In genomic region chr1:44803594-44804372, GRCm38 (mm10) we compare ENCODE assay signal across 14 mouse cellular contexts.
DNase-seq lines count a peak whose midpoint lies in the region; ATAC-seq and TF ChIP-seq lines count a peak whose summit lies in the region.
"Had no signal": no experiment of that assay in that cellular context is flagged by ENCODE, and none has a peak within 500 bp of the region (broad histone marks: within the 10 kb centered on the region; RNA-seq: fewer than 3 reads in every experiment).

No protein-coding gene starts in this region.

- H3K9ac ChIP-seq in limb, embryonic 14.5 days (ENCODE audit: low read depth, low read length, severe bottlenecking): no peak overlapping the region
- H3K9ac ChIP-seq: hindbrain, embryonic 14.5 days had no signal

- no peaks in the 10 kb centered on the region for H3K36me3 ChIP-seq in limb, embryonic 14.5 days (ENCODE audit: control insufficient read depth, insufficient read depth, low read length)
- no peaks in the 10 kb centered on the region for H3K36me3 ChIP-seq in limb, embryonic 10.5 days
- no peaks in the 10 kb centered on the region for H3K36me3 ChIP-seq in midbrain, embryonic 10.5 days

- no peak for TF ChIP-seq POLR2A in limb, embryonic 14.5 days (IDR thresholded peaks at IDR 0.05; ENCODE audit: borderline replicate concordance, extremely low read depth, insufficient read depth, insufficient read length)

- no peak overlapping the region for H3K4me3 ChIP-seq in limb, embryonic 14.5 days (replicated peaks; ENCODE audit: low read length)
- no peak overlapping the region for H3K4me3 ChIP-seq in limb, embryonic 10.5 days
- H3K4me3 ChIP-seq in midbrain, embryonic 10.5 days: no peak overlapping the region
- H3K4me3 ChIP-seq: heart, adult 2 months; layer of hippocampus, adult 2 months had no signal

- WGBS in limb, embryonic 14.5 days: 67% methylated on average over 4 of the region's 4 CpGs
- 90% methylated on average over 4 of the region's 4 CpGs for WGBS in limb, embryonic 10.5 days
- WGBS in midbrain, embryonic 10.5 days: 83% methylated on average over 4 of the region's 4 CpGs

- H3K27ac ChIP-seq in limb, embryonic 14.5 days (replicated peaks; ENCODE audit: low read depth, low read length): no peak overlapping the region
- H3K27ac ChIP-seq in limb, embryonic 10.5 days: no peak overlapping the region
- no peak overlapping the region for H3K27ac ChIP-seq in midbrain, embryonic 10.5 days (replicated peaks)
- H3K27ac ChIP-seq: heart, adult 2 months; hindbrain, embryonic 14.5 days; layer of hippocampus, adult 2 months had no signal

- H3K9me3 ChIP-seq in limb, embryonic 14.5 days (ENCODE audit: control insufficient read depth, low read length): no peaks in the 10 kb centered on the region
- H3K9me3 ChIP-seq in limb, embryonic 10.5 days (replicated peaks): no peaks in the 10 kb centered on the region
- no peaks in the 10 kb centered on the region for H3K9me3 ChIP-seq in midbrain, embryonic 10.5 days (replicated peaks)

- no peak overlapping the region for H3K4me2 ChIP-seq in limb, embryonic 14.5 days (replicated peaks; ENCODE audit: low read depth, low read length, severe bottlenecking)
- H3K4me2 ChIP-seq: hindbrain, embryonic 14.5 days had no signal

- H3K4me1 ChIP-seq in limb, embryonic 14.5 days (ENCODE audit: control insufficient read depth, insufficient read depth, low read length): no peaks in the 10 kb centered on the region
- no peaks in the 10 kb centered on the region for H3K4me1 ChIP-seq in limb, embryonic 10.5 days
- no peaks in the 10 kb centered on the region for H3K4me1 ChIP-seq in midbrain, embryonic 10.5 days

- no peaks in the 10 kb centered on the region for H3K27me3 ChIP-seq in limb, embryonic 14.5 days (ENCODE audit: control insufficient read depth, insufficient read depth, low read length)
- no peaks in the 10 kb centered on the region for H3K27me3 ChIP-seq in limb, embryonic 10.5 days (ENCODE audit: low read depth, poor library complexity, severe bottlenecking)
- no peaks in the 10 kb centered on the region for H3K27me3 ChIP-seq in midbrain, embryonic 10.5 days (ENCODE audit: low read depth, poor library complexity, severe bottlenecking)
- H3K27me3 ChIP-seq: Patski had no signal

- peak; percentile 3 for DNase-seq in adrenal gland, postnatal 14 days
- no peak for DNase-seq in adrenal gland, adult 8-10 months
- DNase-seq in limb, embryonic 14.5 days (ENCODE audit: low spot score): peak; percentile 25
- no peak for DNase-seq in limb, embryonic 10.5 days (ENCODE audit: low spot score)
- DNase-seq in fat pad, adult 2 months (ENCODE audit: extremely low read depth, low read depth, low spot score): peak; percentile 50
- DNase-seq in lung, postnatal 25 days (ENCODE audit: low spot score): peak; percentile 24
- DNase-seq in thymus, postnatal 0 days (ENCODE audit: low spot score): no peak
- DNase-seq in midbrain, embryonic 10.5 days (ENCODE audit: low spot score): no peak
- DNase-seq: cerebellum, postnatal 10 days had no signal

- ATAC-seq in limb, embryonic 14.5 days (ENCODE audit: low FRiP score, low read depth): no peak
- ATAC-seq: intestine, postnatal 0 days; Patski had no signal

Comparison
In these comparisons a context has a peak if more than half of its experiments do, and no peak if none do; other contexts are left out.
1. DNase-seq: peak in adrenal gland, postnatal 14 days (single experiment), limb, embryonic 14.5 days (single experiment), fat pad, adult 2 months (single experiment) and lung, postnatal 25 days (single experiment); none in adrenal gland, adult 8-10 months (single experiment), limb, embryonic 10.5 days (single experiment), thymus, postnatal 0 days (single experiment) and midbrain, embryonic 10.5 days (single experiment).